Mouse (Mus musculus) brain, embryonic 18.5 days (tissue): ENCODE measurements at regions not wholly inside any gene's neighbourhood (a gene's known extent, or its start where the extent isn't known, plus 50 kb on each side); places are given as distances from the start of the nearest gene placed in this dataset.

Experiments
- DNase-seq: peaks from one replicate; pipeline ENCODE4 v3.0.0-alpha.2; 2012; ENCODE audit warnings: low read depth, low spot score

- no peak for DNase-seq
Measured at GRCm38 (mm10) chr11:44156490-44157345, 243.1 kb upstream of the Il12b start.

- no peak for DNase-seq
Measured at GRCm38 (mm10) chr11:44158236-44158635, 241.6 kb upstream of the Il12b start.

- no peak for DNase-seq
Measured at GRCm38 (mm10) chr11:44161734-44162418, 238.0 kb upstream of the Il12b start.

GRCm38 (mm10) chr11:44163049-44163448, 236.8 kb upstream of the Il12b start:
- DNase-seq = no peak

- no peak for DNase-seq
Measured at GRCm38 (mm10) chr11:44163748-44164147, 236.1 kb upstream of the Il12b start.

- DNase-seq = no peak
Measured at GRCm38 (mm10) chr11:44164186-44164585, 235.7 kb upstream of the Il12b start.

GRCm38 (mm10) chr11:44167724-44168500, 232.0 kb upstream of the Il12b start:
- no peak for DNase-seq

GRCm38 (mm10) chr11:44172478-44172877, 227.4 kb upstream of the Il12b start:
- DNase-seq = no peak

- no peak for DNase-seq
Measured at GRCm38 (mm10) chr11:44173196-44173595, 226.7 kb upstream of the Il12b start.

GRCm38 (mm10) chr11:44174548-44174947, 225.3 kb upstream of the Il12b start:
- DNase-seq = no peak

GRCm38 (mm10) chr11:44179711-44180110, 220.2 kb upstream of the Il12b start:
- DNase-seq = no peak

GRCm38 (mm10) chr11:44183823-44184222, 216.0 kb upstream of the Il12b start:
- no peak for DNase-seq

GRCm38 (mm10) chr11:44185218-44185890, 214.5 kb upstream of the Il12b start:
- DNase-seq = peak; percentile 34

- DNase-seq = no peak
Measured at GRCm38 (mm10) chr11:44188202-44188601, 211.7 kb upstream of the Il12b start.

GRCm38 (mm10) chr11:44193806-44194205, 206.1 kb upstream of the Il12b start:
- DNase-seq = no peak

- no peak for DNase-seq
Measured at GRCm38 (mm10) chr11:44202716-44203115, 197.1 kb upstream of the Il12b start.

GRCm38 (mm10) chr11:44204384-44204783, 195.5 kb upstream of the Il12b start:
- no peak for DNase-seq

GRCm38 (mm10) chr11:44206866-44207265, 193.0 kb upstream of the Il12b start:
- DNase-seq = no peak

- DNase-seq = no peak
Measured at GRCm38 (mm10) chr11:44211871-44212441, 187.9 kb upstream of the Il12b start.

- DNase-seq = no peak
Measured at GRCm38 (mm10) chr11:44214095-44214494, 185.8 kb upstream of the Il12b start.

- no peak for DNase-seq
Measured at GRCm38 (mm10) chr11:44216346-44216745, 183.5 kb upstream of the Il12b start.
